Mouse (Mus musculus) liver, embryonic 16.5 days (tissue): ENCODE data around the gene Echdc3. TPM values are rescaled to one million over a fixed set of nuclear protein-coding genes. Genes with fewer than 3 reads are reported as not detected.

Source experiments
- ATAC-seq: fragments of 200-750 bp; cut with Nextera tagmentation; 2 replicates; pipeline ENCODE4 v1.8.0; 2017; ENCODE audit warnings: low read depth, mild to moderate bottlenecking, moderate number of reproducible peaks, moderate library complexity
- H3K27ac ChIP-seq: fragments of 300-500 bp; sonication (generic); 2 replicates; pipeline ENCODE4 v1.5.1; 2014; ENCODE audit warnings: mild to moderate bottlenecking, low read length
- H3K27me3 ChIP-seq: fragments of 300-500 bp; sonication (generic); 2 replicates; pipeline ENCODE4 v1.6.1; 2014; ENCODE audit warnings: low read depth, low read length, mixed read lengths; ENCODE audit not compliant: control insufficient read depth, insufficient read depth
- H3K36me3 ChIP-seq: fragments of 300-500 bp; sonication (generic); 2 replicates; pipeline ENCODE4 v1.6.1; 2014; ENCODE audit warnings: mild to moderate bottlenecking; ENCODE audit not compliant: control insufficient read depth, insufficient read depth
- H3K4me1 ChIP-seq: fragments of 300-500 bp; sonication (generic); 2 replicates; pipeline ENCODE4 v1.6.1; 2014; ENCODE audit warnings: low read depth, low read length, mixed read lengths; ENCODE audit not compliant: control insufficient read depth
- H3K4me2 ChIP-seq: fragments of 300-500 bp; sonication (generic); 2 replicates; pipeline ENCODE4 v1.6.1; 2014; ENCODE audit warnings: low read depth, low read length, mixed read lengths
- H3K4me3 ChIP-seq: fragments of 300-500 bp; sonication (generic); 2 replicates; pipeline ENCODE4 v1.5.1; 2014; ENCODE audit warnings: low read depth, mild to moderate bottlenecking, low read length
- H3K9ac ChIP-seq: fragments of 300-500 bp; sonication (generic); 2 replicates; pipeline ENCODE4 v1.6.1; 2014; ENCODE audit warnings: low read depth, low read length
- H3K9me3 ChIP-seq: fragments of 300-500 bp; sonication (generic); replicated peaks from 2 replicates; pipeline ENCODE4 v1.6.1; 2016; ENCODE audit warnings: low read length; ENCODE audit not compliant: control insufficient read depth
- WGBS: fragments of 180-500 bp; shearing (Covaris S2); extraction: QIAGEN DNeasy Blood & Tissue Kit; methylation state at CpG from one replicate; pipeline ENCODE4 v1.1.7; 2014; ENCODE audit not compliant: insufficient replicate concordance; 5-methylcytosine and 5-hydroxymethylcytosine counted together
- polyA plus RNA-seq: library from polyadenylated mRNA; unstranded; fragments of >200 nt; fragmentation: Nextera tagmentation; extraction: Ambion mirVana; gene quantifications from 2 replicates; pipeline ENCODE4 v1.2.1, GENCODE M21; 2015

Echdc3 gene
- polyA plus RNA-seq, 1 experiment from 2014 or later, result 21.1 TPM

GRCm38 (mm10) chr2:6146257-6146656, 66.6 kb downstream of the Echdc3 start:
- no peaks in the 10 kb centered on the region for H3K36me3 ChIP-seq
- H3K27me3 ChIP-seq, result no peaks in the 10 kb centered on the region
- H3K9me3 ChIP-seq, result no peaks in the 10 kb centered on the region
- no peak overlapping the region for H3K4me2 ChIP-seq
- no peaks in the 10 kb centered on the region for H3K4me1 ChIP-seq
- no peak overlapping the region for H3K27ac ChIP-seq
- H3K4me3 ChIP-seq, result no peak overlapping the region
- H3K9ac ChIP-seq, result no peak overlapping the region
- WGBS, result 68% methylated on average over 4 of the region's 4 CpGs
- ATAC-seq, result no peak

- H3K9me3 ChIP-seq, result no peaks in the 10 kb centered on the region
- H3K4me3 ChIP-seq, result no peak overlapping the region
- ATAC-seq, result no peak
- no peak overlapping the region for H3K4me2 ChIP-seq
- 60% methylated on average over 10 of the region's 10 CpGs for WGBS
- no peak overlapping the region for H3K27ac ChIP-seq
- no peaks in the 10 kb centered on the region for H3K4me1 ChIP-seq
- no peaks in the 10 kb centered on the region for H3K36me3 ChIP-seq
- no peak overlapping the region for H3K9ac ChIP-seq
- H3K27me3 ChIP-seq, result no peaks in the 10 kb centered on the region
Observed at GRCm38 (mm10) chr2:6145611-6146010, 67.2 kb downstream of the Echdc3 start.

- no peak overlapping the region for H3K9ac ChIP-seq
- ATAC-seq, result no peak
- H3K36me3 ChIP-seq, result no peaks in the 10 kb centered on the region
- H3K27me3 ChIP-seq, result no peaks in the 10 kb centered on the region
- WGBS, result 64% methylated on average over 16 of the region's 16 CpGs
- no peak overlapping the region for H3K4me2 ChIP-seq
- H3K9me3 ChIP-seq, result no peaks in the 10 kb centered on the region
- no peak overlapping the region for H3K27ac ChIP-seq
- no peaks in the 10 kb centered on the region for H3K4me1 ChIP-seq
- no peak overlapping the region for H3K4me3 ChIP-seq
Observed at GRCm38 (mm10) chr2:6142915-6143654, 69.7 kb downstream of the Echdc3 start.

- Histone ChIP-seq H3K4me1 (no peaks in the 10 kb centered on the region), H3K27ac (no peak overlapping the region), H3K9ac (no peak overlapping the region), H3K9me3 (no peaks in the 10 kb centered on the region), H3K4me2 (no peak overlapping the region), H3K36me3 (no peaks in the 10 kb centered on the region), H3K4me3 (no peak overlapping the region), H3K27me3 (no peaks in the 10 kb centered on the region)
- no peak for ATAC-seq
- WGBS, result 63% methylated on average over 9 of the region's 9 CpGs
Observed at GRCm38 (mm10) chr2:6140572-6141161, 72.2 kb downstream of the Echdc3 start.

Other genes starting within 250 kb of the Echdc3 start
- 7.1 and 10.2 TPM in 2 replicates for gene Proser2, start 82.8 kb downstream of the Echdc3 start, polyA plus RNA-seq
- gene Usp6nl, start 109.6 kb upstream of the Echdc3 start, polyA plus RNA-seq, result 2.7 and 3.6 TPM in 2 replicates